Mouse (Mus musculus) hindbrain, embryonic 10.5 days (tissue): ENCODE data around the gene Tnpo3. TPM values are rescaled to one million over a fixed set of nuclear protein-coding genes. Genes with fewer than 3 reads are reported as not detected.

Experiments used
- polyA plus RNA-seq: library from polyadenylated mRNA; unstranded; fragments of >200 nt; fragmentation: Nextera tagmentation; extraction: Ambion mirVana; gene quantifications from 2 replicates; pipeline ENCODE4 v1.2.1, GENCODE M21; 2016

Tnpo3 gene
- polyA plus RNA-seq, 1 experiment from 2014 or later, result 93.1 TPM

Other genes starting within 250 kb of the Tnpo3 start
- gene Opn1sw, start 221.4 kb downstream of the Tnpo3 start, polyA plus RNA-seq, result 0.17 and 0.21 TPM in 2 replicates
- gene Ccdc136, start 213.6 kb downstream of the Tnpo3 start, polyA plus RNA-seq, result 21.5 and 22.4 TPM in 2 replicates
- gene Flnc, start 176.6 kb downstream of the Tnpo3 start, polyA plus RNA-seq, result 3.6 and 4.1 TPM in 2 replicates
- gene Atp6v1f, start 142.2 kb downstream of the Tnpo3 start, polyA plus RNA-seq, result 226 and 252 TPM in 2 replicates
- not detected in 2 replicates for gene Atp6v1fnb, start 138.4 kb downstream of the Tnpo3 start, polyA plus RNA-seq
- gene Kcp, start 101.9 kb downstream of the Tnpo3 start, polyA plus RNA-seq, result 13.5 TPM in 2 replicates
- gene Irf5, start 83.3 kb downstream of the Tnpo3 start, polyA plus RNA-seq, result 2.8 and 3.1 TPM in 2 replicates
- 9.7 and 9.9 TPM in 2 replicates for gene Tspan33, start 84.3 kb upstream of the Tnpo3 start, polyA plus RNA-seq
- 50.3 and 50.4 TPM in 2 replicates for gene Smo, start 125.6 kb upstream of the Tnpo3 start, polyA plus RNA-seq
- gene Ahcyl2, start 158.1 kb upstream of the Tnpo3 start, polyA plus RNA-seq, result 11.5 and 13.0 TPM in 2 replicates